Mouse (Mus musculus) brown adipose tissue, adult 24 weeks (tissue): ENCODE data around the gene Cldn14. TPM values are rescaled to one million over a fixed set of nuclear protein-coding genes. Genes with fewer than 3 reads are reported as not detected.

Experiments
- H3K27ac ChIP-seq: fragments of 200-500 bp; replicated peaks from 2 replicates; pipeline ENCODE4 v1.5.1; 2012; ENCODE audit warnings: low read depth, mild to moderate bottlenecking, low read length
- H3K4me1 ChIP-seq: fragments of 200-500 bp; 2 replicates; pipeline ENCODE4 v1.6.1; 2012; ENCODE audit warnings: low read length, mixed read lengths; ENCODE audit not compliant: control insufficient read depth, insufficient read depth, insufficient read length
- H3K4me3 ChIP-seq: fragments of 200-500 bp; 2 replicates; pipeline ENCODE4 v1.5.1; 2012; ENCODE audit warnings: low read depth, mild to moderate bottlenecking, low read length, moderate library complexity; ENCODE audit not compliant: insufficient read depth
- polyA plus RNA-seq: library from polyadenylated mRNA; stranded (reverse); fragments of >200 nt; gene quantifications from 2 replicates; pipeline ENCODE4 v1.2.4, GENCODE M21; 2012; ENCODE audit not compliant: missing spikeins, insufficient read depth, insufficient read length

Gene Cldn14
- polyA plus RNA-seq, 1 experiment, result not detected

DNA sequence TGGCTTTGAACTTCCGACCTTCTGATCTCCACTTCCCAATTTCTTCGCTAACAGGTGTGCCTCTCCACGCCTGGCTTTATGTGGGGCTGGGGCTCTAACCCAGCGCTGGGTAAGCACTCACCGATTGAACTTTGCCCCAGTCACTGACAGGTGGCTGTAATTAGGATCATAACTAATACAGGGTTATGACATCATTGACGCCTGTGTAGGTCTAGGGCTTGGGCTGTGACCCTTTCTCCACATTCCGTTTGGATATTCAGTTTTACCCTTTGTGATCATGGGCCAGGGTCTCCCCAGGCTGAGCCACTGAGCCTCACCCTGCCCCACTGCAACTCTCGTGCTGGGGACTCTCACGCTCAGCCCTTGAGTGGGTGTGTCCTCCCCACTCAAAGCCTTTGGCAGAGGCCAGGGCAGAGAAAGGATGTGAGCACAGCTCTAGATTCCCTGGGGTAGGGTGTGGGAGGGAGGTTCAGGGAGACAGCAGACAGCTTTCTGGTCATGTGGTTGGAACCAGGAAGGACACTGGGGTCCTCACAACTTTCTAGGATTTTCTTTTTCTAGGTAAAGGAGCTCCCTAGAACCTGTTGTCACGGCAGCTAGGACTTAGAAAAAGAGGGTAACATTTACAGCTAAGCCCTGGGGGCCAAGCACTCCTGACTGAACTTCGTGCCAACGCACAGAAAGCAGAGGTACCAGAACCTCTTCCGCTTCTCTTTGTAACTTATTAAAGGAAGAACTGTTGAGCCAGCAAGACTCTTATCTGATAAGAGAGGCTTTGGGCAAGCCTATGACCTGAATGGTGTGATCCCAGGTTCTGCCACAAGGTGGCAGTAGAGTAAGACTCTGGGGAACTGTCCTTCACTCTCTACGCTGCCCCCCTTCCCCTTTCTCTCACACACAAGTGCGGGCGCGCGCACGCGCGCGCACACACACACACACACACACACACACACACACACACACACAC lies 90.6 kb downstream of the Cldn14 start:
- Histone ChIP-seq H3K4me3 (no peak overlapping the region), H3K4me1 (no peaks in the 10 kb centered on the region), H3K27ac (no peak overlapping the region)

DNA sequence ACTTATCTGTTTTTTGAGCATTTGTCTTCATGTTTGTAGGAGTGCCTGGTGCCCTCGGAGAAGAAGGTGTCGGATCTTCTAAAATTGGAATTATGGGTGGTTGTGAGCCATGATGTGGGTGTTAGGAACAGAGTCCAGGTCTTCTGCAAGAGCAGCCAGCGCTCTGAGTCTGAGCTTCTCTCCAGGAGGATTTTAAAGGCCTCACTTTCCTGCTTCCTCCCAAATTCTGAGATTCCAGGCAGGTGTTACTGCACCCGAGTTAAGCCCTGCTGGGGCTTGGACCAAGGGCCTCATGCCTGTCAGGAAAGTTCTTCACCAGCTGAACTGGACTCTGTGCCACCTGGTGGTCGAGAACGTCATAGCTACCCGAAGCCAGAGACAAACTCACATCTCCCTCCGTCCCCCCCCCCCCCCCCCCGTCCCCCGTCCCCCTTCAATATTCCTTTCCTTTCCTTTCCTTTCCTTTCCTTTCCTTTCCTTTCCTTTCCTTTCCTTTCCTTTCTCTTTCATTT lies 93.2 kb downstream of the Cldn14 start:
- H3K27ac ChIP-seq, result no peak overlapping the region
- H3K4me3 ChIP-seq, result no peak overlapping the region
- no peaks in the 10 kb centered on the region for H3K4me1 ChIP-seq

DNA sequence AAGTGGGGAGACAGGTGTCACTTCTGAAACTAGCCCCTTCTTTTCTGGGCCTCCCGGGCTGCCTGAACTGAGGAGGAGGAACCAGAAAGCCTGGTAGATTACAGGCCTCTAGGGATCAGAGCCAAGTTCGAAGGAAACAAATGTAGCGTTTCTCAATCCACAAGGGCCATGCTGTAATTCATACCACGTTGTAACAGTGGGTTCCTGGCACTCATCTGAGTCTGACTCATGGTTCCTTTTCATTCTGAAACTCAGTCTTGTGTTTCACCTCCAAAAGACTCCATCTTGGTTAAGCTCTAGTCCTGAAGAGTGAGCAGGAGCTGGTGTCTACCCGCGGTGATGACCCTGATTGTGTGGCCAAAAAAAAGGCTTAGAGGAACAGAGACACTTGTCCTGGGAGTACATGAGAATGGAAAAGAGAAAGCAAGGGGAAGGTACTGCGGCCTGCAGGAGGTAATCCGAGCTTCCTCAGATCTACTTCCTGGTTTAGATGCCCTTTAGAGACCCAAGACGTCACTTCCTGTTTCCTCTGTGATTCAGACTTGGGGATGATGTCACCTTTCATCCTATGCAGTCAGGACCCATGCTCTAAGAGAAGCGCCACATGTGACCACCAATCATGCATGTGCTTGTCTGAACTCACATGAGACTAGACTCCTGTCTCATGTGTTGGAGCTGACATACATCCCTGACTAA lies 94.6 kb downstream of the Cldn14 start:
- no peak overlapping the region for H3K4me3 ChIP-seq
- 0 out of 2 replicates have a peak overlapping the region, but pooled peaks have one; percentile 54 for H3K27ac ChIP-seq

DNA sequence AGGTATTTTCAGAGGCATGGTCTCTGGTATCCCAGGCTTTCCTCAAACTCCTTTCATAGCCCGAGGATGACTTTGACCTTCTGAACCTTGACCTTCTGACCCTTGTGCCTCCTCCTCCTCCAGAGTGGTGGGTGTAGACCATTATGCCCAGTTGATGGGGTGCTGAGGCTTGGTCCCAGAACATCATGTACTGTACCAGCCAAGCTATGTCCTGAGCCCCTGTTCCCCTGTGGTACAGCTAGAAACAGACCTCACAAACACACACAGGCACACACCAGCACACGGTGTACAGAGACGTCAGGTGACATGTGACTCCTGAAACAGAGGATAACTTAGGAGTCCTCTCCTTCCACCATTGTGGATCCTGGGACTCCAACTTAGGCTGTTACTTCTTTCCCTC lies 95.8 kb downstream of the Cldn14 start:
- no peak overlapping the region for H3K27ac ChIP-seq
- H3K4me1 ChIP-seq, result no peaks in the 10 kb centered on the region
- H3K4me3 ChIP-seq, result no peak overlapping the region

More for the DNA sequence above, 94.6 kb downstream of the Cldn14 start:
- no peaks in the 10 kb centered on the region for H3K4me1 ChIP-seq

DNA sequence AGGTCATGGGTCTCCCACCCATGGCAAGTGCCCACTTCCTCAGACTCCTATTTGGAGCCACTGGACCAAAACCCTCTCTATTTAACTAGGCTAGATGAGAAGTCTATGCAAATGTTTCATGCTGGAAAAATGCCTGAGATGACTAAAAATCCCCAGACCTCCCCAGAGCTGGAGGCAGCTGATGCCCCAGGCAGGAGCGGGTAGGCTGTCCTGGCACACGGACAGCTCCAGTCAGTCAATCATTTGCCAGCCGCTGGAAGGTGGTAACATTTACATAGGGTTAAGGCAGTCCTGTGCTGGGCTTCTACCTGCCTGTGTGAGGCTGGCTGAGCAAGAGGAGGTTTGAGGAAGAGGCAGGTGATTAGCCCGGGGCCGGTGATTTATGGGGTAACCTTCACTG lies 96.5 kb downstream of the Cldn14 start:
- Histone ChIP-seq H3K27ac (no peak overlapping the region), H3K4me3 (no peak overlapping the region), H3K4me1 (no peaks in the 10 kb centered on the region)

DNA sequence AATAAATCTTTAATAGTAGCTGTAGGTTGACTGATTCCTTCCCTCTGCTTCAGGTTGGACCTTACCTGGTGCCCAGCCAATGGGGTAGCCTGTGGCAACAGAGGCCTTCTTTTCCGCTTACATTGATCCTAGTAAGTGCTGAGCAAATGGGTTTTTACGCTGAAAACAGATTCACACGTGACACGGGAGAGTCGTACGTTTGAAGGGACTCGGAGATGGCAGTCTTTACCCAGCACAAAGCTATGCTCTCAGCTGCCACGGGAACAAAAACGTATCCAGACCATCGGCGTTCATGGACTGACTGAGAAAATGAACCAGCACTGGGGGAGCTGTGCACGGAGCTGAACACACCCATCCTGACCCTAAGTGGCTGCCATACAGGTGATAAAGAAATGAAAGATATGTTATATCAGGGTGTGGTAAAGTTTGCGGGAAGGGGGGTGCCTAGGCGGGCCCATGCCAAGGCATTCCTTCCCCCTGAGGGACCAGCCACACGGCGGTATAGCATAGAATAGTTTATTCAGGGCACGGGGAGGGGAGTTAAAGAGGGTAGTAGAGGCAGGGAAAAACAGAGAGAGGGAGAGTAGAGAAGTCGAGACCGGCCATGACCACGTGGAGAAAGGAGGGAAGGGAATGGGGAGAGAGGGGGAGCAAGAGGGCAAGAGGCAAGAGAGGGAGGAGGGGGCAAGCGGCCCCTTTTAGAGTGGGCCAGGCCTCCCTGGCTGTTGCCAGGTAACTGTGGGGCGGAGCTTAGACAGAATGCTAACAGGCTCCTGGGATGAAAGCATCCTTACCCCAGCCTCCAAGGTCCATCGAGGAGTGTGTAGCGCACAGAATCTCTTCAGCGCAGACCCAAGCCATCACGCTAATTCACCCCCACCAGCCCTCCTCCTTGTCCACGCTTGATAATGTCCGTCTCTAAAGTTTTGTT lies 97.6 kb downstream of the Cldn14 start:
- Histone ChIP-seq H3K4me3 (no peak overlapping the region), H3K27ac (no peak overlapping the region), H3K4me1 (no peaks in the 10 kb centered on the region)

DNA sequence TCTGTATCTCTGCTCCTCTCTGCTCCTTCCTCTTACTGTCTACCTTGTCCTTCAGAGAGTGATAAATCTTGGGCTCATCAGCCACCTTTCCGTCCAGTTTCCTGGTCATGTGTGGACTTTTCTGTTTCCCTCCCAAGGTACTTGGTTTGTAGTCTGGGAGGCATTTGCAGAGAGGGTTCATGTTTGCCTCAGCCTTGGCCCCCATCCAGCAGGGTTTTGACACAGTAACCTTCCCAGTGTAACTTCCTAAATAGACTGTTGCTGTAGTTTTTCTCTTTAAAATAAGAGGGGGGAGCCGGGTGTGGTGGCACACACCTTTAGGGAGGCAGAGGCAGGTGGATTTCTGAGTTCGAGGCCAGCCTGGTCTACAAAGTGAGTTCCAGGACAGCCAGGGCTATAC lies 98.7 kb downstream of the Cldn14 start:
- Histone ChIP-seq H3K27ac (no peak overlapping the region), H3K4me3 (no peak overlapping the region), H3K4me1 (no peaks in the 10 kb centered on the region)

DNA sequence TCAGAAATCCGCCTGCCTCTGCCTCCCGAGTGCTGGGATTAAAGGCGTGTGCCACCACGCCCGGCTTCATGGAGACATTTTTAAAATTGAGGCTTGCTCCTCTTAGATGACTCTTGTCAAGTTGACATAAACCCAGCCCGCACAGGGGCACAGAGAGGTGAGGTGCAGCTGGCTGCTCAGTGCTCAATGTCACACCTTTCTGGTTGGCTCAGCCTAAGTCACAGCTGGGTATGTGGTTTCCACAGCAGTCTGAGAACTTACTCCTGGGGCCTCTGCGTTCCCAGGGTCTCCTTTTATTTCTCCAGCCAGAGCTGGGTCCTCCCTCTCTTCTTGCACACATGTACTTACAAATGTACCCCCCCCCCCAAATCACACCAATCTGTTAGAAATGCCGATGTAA lies 100.4 kb downstream of the Cldn14 start:
- H3K4me1 ChIP-seq, result no peaks in the 10 kb centered on the region
- no peak overlapping the region for H3K4me3 ChIP-seq
- H3K27ac ChIP-seq, result no peak overlapping the region

DNA sequence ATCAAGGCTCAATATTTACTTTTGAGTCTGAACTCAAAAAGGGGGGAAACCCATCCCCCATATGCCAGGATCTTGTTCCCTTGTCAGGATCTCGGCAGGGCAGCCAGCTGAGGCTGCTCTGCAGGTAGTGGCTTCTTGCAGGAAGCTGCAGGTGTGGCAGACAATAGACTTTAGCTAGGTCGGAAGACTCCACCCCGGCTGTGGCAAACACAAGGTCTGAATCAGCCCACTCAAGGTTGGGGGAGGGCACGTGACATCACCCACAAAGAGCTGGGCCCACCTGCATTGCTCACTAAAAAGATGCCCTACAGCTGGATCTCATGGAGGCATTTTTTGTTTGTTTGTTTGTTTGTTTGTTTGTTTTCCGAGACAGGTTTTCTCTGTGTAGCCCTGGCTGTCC lies 100.9 kb downstream of the Cldn14 start:
- Histone ChIP-seq H3K27ac (no peak overlapping the region), H3K4me3 (no peak overlapping the region), H3K4me1 (no peaks in the 10 kb centered on the region)

DNA sequence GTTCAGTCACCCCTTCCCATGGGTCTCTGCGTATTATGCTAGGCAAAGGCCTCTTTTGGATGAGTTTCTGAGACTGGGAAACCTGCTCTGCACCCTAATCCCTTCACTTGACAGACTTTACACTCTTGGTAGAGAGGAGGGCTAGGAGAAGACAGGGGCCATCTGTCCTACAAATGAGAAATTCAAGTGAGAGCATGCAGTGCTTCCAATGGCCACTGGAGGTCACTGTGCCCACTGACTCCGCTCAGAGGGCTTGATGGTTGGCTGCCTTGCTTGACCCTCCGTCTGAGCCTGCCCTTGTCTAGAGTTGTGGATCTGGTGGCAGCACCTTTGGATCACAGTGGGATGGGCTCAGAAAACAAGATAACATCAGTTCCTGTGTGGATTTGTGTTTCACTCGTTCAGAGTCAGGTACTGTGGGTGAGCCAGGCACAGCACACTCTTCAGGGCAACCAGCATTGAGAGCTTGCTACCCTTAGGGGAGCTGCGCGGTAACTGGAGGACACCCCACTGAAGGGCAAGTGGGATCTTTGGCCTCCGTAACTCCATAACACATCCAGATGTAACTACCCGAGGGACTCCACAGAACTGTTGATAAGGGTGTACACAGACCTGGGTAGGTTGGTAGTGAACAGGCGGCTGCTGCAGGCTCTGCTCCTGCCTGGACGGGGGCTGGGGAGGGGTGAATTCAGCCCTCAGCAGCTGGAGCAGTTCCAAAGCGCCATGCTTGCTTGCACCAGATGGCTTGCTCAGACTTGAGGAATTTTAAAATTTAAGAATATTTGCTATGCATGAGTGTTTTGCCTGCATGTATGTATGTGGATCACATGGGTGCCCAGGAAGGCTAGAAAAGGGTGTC lies 102.3 kb downstream of the Cldn14 start:
- H3K27ac ChIP-seq, result no peak overlapping the region
- no peak overlapping the region for H3K4me3 ChIP-seq
- no peaks in the 10 kb centered on the region for H3K4me1 ChIP-seq

DNA sequence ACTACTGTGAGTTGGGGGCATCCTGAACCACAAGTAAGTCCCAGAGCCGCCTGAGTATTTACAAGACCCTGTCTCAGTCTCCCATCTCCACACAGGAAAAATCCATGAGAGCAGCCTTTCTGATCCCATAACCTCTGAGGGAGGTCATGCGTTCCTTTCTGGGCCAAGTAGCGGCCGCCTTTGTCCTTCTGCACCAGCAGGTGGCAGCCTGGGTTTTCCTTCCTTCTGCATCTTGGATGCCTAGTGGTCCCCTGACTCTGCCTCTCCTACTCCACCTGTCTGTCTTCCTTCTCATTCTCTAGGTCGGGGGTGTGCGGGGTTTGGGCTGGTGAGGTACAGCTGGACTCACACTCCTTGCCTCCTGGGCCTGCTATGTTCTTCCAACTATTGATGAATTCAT lies 105.6 kb downstream of the Cldn14 start:
- Histone ChIP-seq H3K4me3 (no peak overlapping the region), H3K4me1 (no peaks in the 10 kb centered on the region), H3K27ac (no peak overlapping the region)

DNA sequence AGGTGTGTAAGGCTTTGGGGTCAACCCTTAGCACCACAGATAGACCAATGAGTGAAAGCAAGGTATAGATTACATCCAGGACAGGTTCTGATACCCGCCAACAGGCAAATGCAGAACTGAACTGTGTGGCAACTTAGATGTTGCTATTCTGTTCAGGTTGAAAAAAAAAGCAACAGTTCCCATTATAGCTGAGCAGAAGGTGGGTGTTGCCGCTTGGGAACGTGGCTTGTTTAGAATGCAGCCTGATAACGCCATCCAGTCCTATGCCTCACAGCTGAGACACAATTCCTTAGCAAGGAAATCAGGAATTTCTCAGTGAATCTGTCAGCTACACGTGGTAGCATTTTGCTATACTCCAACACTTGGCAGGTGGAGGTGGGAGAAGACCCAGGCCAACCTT lies 115.4 kb downstream of the Cldn14 start:
- Histone ChIP-seq H3K27ac (no peak overlapping the region), H3K4me1 (no peaks in the 10 kb centered on the region), H3K4me3 (no peak overlapping the region)

DNA sequence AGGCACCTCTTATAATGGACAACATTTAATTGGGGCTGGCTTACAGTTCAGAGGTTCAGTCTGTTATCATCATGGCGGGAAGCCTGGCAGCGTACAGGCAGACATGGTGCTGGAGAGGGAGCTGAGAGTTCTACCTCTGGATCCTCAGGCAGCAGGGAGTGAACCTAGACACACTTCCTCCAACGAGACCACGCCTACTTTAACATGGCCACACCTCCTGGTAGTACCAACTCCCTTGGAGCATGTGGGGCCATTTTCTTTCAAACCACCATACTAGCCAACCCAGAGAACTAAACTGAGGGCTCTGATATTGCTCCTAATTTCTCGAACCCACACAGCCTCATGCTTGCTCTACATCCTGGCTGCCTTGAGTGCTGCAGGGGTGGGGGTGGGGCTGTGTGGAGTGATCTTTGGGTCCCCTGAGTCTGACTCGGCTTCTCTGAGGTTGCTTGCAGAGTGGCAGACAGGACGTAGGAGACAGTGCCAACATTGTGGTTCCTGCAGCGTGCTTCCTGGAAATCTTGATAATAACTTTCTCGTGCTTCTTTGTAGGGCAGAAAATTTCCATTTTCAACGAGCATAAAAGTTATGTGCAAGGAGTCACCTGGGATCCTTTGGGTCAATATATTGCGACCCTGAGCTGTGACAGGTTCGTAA lies 117.6 kb downstream of the Cldn14 start:
- Histone ChIP-seq H3K4me1 (no peaks in the 10 kb centered on the region), H3K27ac (no peak overlapping the region), H3K4me3 (no peak overlapping the region)

DNA sequence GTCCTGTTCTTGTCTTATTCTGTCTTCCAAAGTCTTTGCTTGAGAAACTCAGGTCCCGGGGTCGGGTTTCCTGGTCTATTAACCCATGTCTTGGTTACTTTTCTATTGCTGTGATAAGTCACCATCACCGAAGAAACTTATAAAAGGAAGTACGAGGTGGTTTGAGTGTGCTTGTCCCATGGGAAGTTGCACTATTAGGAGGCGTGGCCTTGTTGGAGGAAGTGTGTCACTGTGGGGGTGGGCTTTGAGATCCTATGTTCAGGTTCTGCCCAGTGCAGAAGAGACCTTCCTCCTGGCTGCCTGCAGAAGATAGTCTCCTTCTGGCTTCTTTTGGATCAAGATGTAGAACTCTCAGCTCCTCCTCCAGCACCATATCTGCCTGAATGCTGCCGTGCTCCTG lies 120.2 kb downstream of the Cldn14 start:
- Histone ChIP-seq H3K4me1 (no peaks in the 10 kb centered on the region), H3K27ac (no peak overlapping the region), H3K4me3 (no peak overlapping the region)
